Mouse (Mus musculus) olfactory bulb, adult 2 months (tissue): ENCODE data around the gene Dhrs7c.

Source experiments
- CTCF ChIP-seq: fragments of 200-500 bp; IDR thresholded peaks from 2 replicates; pipeline ENCODE4 v1.5.1; 2012; ENCODE audit warnings: low read depth, mild to moderate bottlenecking, low read length, moderate library complexity; ENCODE audit not compliant: insufficient read depth
- POLR2A ChIP-seq: fragments of 200-500 bp; IDR thresholded peaks from 2 replicates; pipeline ENCODE4 v1.6.1; 2012; ENCODE audit warnings: mild to moderate bottlenecking, low read depth, low read length, moderate library complexity; ENCODE audit not compliant: insufficient read depth

DNA sequence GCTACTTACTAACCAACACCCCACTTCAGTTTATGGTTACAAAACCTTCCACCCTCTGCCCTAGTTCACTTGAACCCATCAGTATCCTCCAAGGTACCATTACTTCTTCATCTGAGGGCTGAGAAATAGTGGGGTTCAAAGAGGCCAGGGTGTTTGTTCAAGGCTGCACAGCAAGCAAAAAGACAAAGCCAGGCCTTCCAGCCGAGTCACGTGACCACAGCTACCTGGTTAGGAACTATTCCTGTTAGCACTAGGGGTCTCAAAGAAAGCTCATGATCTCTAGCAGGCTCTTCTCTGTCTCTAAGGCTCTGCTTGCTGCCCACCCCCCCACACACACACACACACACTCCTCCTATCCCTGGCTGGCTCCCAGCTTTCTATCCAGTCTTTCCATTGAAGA lies 26.3 kb upstream of the Dhrs7c start:
- TF ChIP-seq POLR2A (no peak), CTCF (no peak)
